Mouse (Mus musculus) spleen, adult 10 weeks (tissue): ENCODE results near the gene Vmn1r72. TPM values are rescaled to one million over a fixed set of nuclear protein-coding genes. Genes with fewer than 3 reads are reported as not detected.

Experiments
- polyA plus RNA-seq: library from polyadenylated mRNA; stranded (reverse); fragments of 350-450 nt; fragmentation: Illumina TruSeq; extraction: RNeasy Lipid Tissue Mini Kit (QIAGEN cat#74804); gene quantifications from one replicate; pipeline ENCODE4 v1.2.3, GENCODE M21; 2015; ENCODE audit warnings: low replicate concordance; ENCODE audit not compliant: insufficient read depth

Gene Vmn1r72
- not detected for polyA plus RNA-seq

DNA sequence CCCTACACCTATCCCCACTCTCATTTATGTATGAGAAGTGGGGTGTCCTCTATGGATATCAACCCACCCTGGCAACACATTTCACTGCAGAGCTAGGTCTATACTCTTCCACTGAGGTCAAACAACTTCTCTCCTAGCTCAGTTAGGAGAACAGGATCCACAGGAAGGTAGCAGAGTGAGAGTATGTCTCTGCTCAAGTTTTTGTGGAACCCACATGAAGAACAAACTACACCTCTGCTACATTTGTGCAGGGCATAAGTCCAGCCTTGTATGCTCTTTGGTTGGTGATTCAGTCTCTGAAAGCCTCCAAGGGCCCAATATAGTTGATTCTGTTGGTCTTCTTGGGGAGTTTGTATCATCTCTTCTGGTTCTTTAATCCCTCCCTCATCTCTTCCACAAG is at the start of gene Vmn1r72:
Vmn1r72 (minus strand) TSS at position 101 of the 400 bp plus-strand sequence.

Other genes with a start within 250 kb of the Vmn1r72 start
- gene Zscan4-ps2, start 165.8 kb downstream of the Vmn1r72 start, polyA plus RNA-seq, result not detected
- not detected for gene Zscan4-ps3, start 70.8 kb downstream of the Vmn1r72 start, polyA plus RNA-seq
- not detected for gene Vmn1r73, start 50.1 kb upstream of the Vmn1r72 start, polyA plus RNA-seq
- not detected for gene Vmn1r74, start 153.8 kb upstream of the Vmn1r72 start, polyA plus RNA-seq
- not detected for gene Vmn1r75, start 194.5 kb upstream of the Vmn1r72 start, polyA plus RNA-seq